Mouse (Mus musculus) intestine, postnatal 0 days (tissue): ENCODE results near the gene Phlpp1. TPM values are rescaled to one million over a fixed set of nuclear protein-coding genes. Genes with fewer than 3 reads are reported as not detected.

Source experiments
- ATAC-seq: fragments of 200-750 bp; cut with Nextera tagmentation; 2 replicates; pipeline ENCODE4 v1.8.0; 2017; ENCODE audit warnings: mild to moderate bottlenecking, moderate TSS enrichment, moderate library complexity
- H3K27ac ChIP-seq: fragments of 300-500 bp; sonication (generic); 2 replicates; pipeline ENCODE4 v1.5.1; 2014; ENCODE audit warnings: mild to moderate bottlenecking, low read depth, low read length, moderate library complexity
- H3K27me3 ChIP-seq: fragments of 300-500 bp; sonication (generic); replicated peaks from 2 replicates; pipeline ENCODE4 v1.6.1; 2014; ENCODE audit warnings: low read length, mixed read lengths; ENCODE audit not compliant: control insufficient read depth, insufficient read depth
- H3K36me3 ChIP-seq: fragments of 300-500 bp; sonication (generic); 2 replicates; pipeline ENCODE4 v1.6.1; 2014; ENCODE audit warnings: mild to moderate bottlenecking, moderate library complexity; ENCODE audit not compliant: control insufficient read depth, insufficient read depth
- H3K4me1 ChIP-seq: fragments of 300-500 bp; sonication (generic); replicated peaks from 2 replicates; pipeline ENCODE4 v1.6.1; 2014; ENCODE audit warnings: antibody characterized with exemption, low read length, mixed read lengths; ENCODE audit not compliant: control insufficient read depth, insufficient read depth
- H3K4me2 ChIP-seq: fragments of 300-500 bp; sonication (generic); replicated peaks from 2 replicates; pipeline ENCODE4 v1.6.1; 2014; ENCODE audit warnings: low read depth, mild to moderate bottlenecking, moderate library complexity
- H3K4me3 ChIP-seq: fragments of 300-500 bp; sonication (generic); 2 replicates; pipeline ENCODE4 v1.5.1; 2014; ENCODE audit warnings: low read depth, low read length
- H3K9ac ChIP-seq: fragments of 300-500 bp; sonication (generic); 2 replicates; pipeline ENCODE4 v1.6.1; 2014; ENCODE audit warnings: mild to moderate bottlenecking, low read depth, low read length
- H3K9me3 ChIP-seq: fragments of 300-500 bp; sonication (generic); 2 replicates; pipeline ENCODE4 v1.6.1; 2016; ENCODE audit warnings: mixed run types; ENCODE audit not compliant: control insufficient read depth
- CTCF ChIP-seq: sonication (generic); IDR thresholded peaks from 2 replicates; pipeline ENCODE4 v1.5.1; 2016; ENCODE audit warnings: low read depth, mild to moderate bottlenecking, control low read depth, antibody characterized with exemption, moderate library complexity
- WGBS: fragments of 180-500 bp; shearing (Covaris S2); extraction: QIAGEN DNeasy Blood & Tissue Kit; methylation state at CpG from one replicate; pipeline ENCODE4 v1.1.7; 2014; 5-methylcytosine and 5-hydroxymethylcytosine counted together
- polyA plus RNA-seq: library from polyadenylated mRNA; unstranded; fragments of >200 nt; fragmentation: Nextera tagmentation; extraction: Ambion mirVana; gene quantifications from 2 replicates; pipeline ENCODE4 v1.2.1, GENCODE M21; 2015

Gene Phlpp1
- polyA plus RNA-seq, 1 experiment from 2014 or later: 1.6 TPM

- no peaks in the 10 kb centered on the region for H3K27me3 ChIP-seq
- WGBS: 93% methylated on average over 6 of the region's 6 CpGs
- peaks cover 20% of the 10 kb centered on the region for H3K36me3 ChIP-seq
- no peak overlapping the region for H3K4me2 ChIP-seq
- no peak overlapping the region for H3K9ac ChIP-seq
- no peak for TF ChIP-seq CTCF
- H3K9me3 ChIP-seq: no peaks in the 10 kb centered on the region
- no peak overlapping the region for H3K4me3 ChIP-seq
- H3K27ac ChIP-seq: no peak overlapping the region
- no peak for ATAC-seq
- H3K4me1 ChIP-seq: no peaks in the 10 kb centered on the region
Observed at GRCm38 (mm10) chr1:106393072-106393471, 221.5 kb downstream of the Phlpp1 start.

GRCm38 (mm10) chr1:106394678-106395077 lies 223.1 kb downstream of the Phlpp1 start:
- Histone ChIP-seq H3K36me3 (peaks cover 20% of the 10 kb centered on the region), H3K9me3 (no peaks in the 10 kb centered on the region), H3K27me3 (no peaks in the 10 kb centered on the region), H3K9ac (no peak overlapping the region), H3K4me1 (no peaks in the 10 kb centered on the region), H3K27ac (no peak overlapping the region), H3K4me3 (no peak overlapping the region), H3K4me2 (no peak overlapping the region)
- ATAC-seq: no peak
- TF ChIP-seq CTCF: no peak
- 74% methylated on average over 2 of the region's 2 CpGs for WGBS

GRCm38 (mm10) chr1:106395476-106395875 lies 223.9 kb downstream of the Phlpp1 start:
- no peak overlapping the region for H3K4me3 ChIP-seq
- no peaks in the 10 kb centered on the region for H3K27me3 ChIP-seq
- ATAC-seq: peak; percentile 45
- H3K9ac ChIP-seq: no peak overlapping the region
- no peak overlapping the region for H3K27ac ChIP-seq
- 20% methylated on average over 2 of the region's 2 CpGs for WGBS
- no peak overlapping the region for H3K4me2 ChIP-seq
- H3K4me1 ChIP-seq: no peaks in the 10 kb centered on the region
- no peaks in the 10 kb centered on the region for H3K9me3 ChIP-seq
- peaks cover 18% of the 10 kb centered on the region for H3K36me3 ChIP-seq
- TF ChIP-seq CTCF: peak; percentile 86

GRCm38 (mm10) chr1:106400900-106401634 lies 229.5 kb downstream of the Phlpp1 start:
- H3K9me3 ChIP-seq: no peaks in the 10 kb centered on the region
- no peak overlapping the region for H3K9ac ChIP-seq
- no peak overlapping the region for H3K4me2 ChIP-seq
- WGBS: 59% methylated on average over 11 of the region's 11 CpGs
- ATAC-seq: no peak
- no peak overlapping the region for H3K4me3 ChIP-seq
- H3K4me1 ChIP-seq: no peaks in the 10 kb centered on the region
- H3K36me3 ChIP-seq: no peaks in the 10 kb centered on the region
- H3K27ac ChIP-seq: no peak overlapping the region
- no peak for TF ChIP-seq CTCF
- H3K27me3 ChIP-seq: no peaks in the 10 kb centered on the region

- no peak overlapping the region for H3K4me2 ChIP-seq
- no peak overlapping the region for H3K27ac ChIP-seq
- 93% methylated on average over 6 of the region's 6 CpGs for WGBS
- H3K4me1 ChIP-seq: no peaks in the 10 kb centered on the region
- H3K36me3 ChIP-seq: no peaks in the 10 kb centered on the region
- H3K4me3 ChIP-seq: no peak overlapping the region
- H3K9ac ChIP-seq: no peak overlapping the region
- no peaks in the 10 kb centered on the region for H3K9me3 ChIP-seq
- no peak for TF ChIP-seq CTCF
- no peaks in the 10 kb centered on the region for H3K27me3 ChIP-seq
- ATAC-seq: no peak
Observed at GRCm38 (mm10) chr1:106403011-106403501, 231.5 kb downstream of the Phlpp1 start.

GRCm38 (mm10) chr1:106406852-106407251 lies 235.3 kb downstream of the Phlpp1 start:
- 85% methylated on average over 1 of the region's 1 CpGs for WGBS
- Histone ChIP-seq H3K27ac (no peak overlapping the region), H3K4me1 (no peaks in the 10 kb centered on the region), H3K9me3 (no peaks in the 10 kb centered on the region), H3K4me3 (no peak overlapping the region), H3K9ac (no peak overlapping the region), H3K27me3 (no peaks in the 10 kb centered on the region), H3K36me3 (no peaks in the 10 kb centered on the region), H3K4me2 (no peak overlapping the region)
- no peak for ATAC-seq
- TF ChIP-seq CTCF: no peak
